Mouse (Mus musculus): Measurements from ENCODE around the gene Xirp2. TPM values are rescaled to one million over a fixed set of nuclear protein-coding genes. Genes with fewer than 3 reads are reported as not detected.

Xirp2 gene
- polyA plus RNA-seq, 1 experiment = not detected

- Histone ChIP-seq H3K79me3 (ENCODE audit: low read depth) (no peaks in the 10 kb centered on the region), H3K79me2 (ENCODE audit: control insufficient read depth, insufficient read depth) (no peaks in the 10 kb centered on the region), H3K4me3 (ENCODE audit: insufficient read depth, poor library complexity, severe bottlenecking) (peak overlapping the region; percentile 43), H3K36me3 (ENCODE audit: control insufficient read depth, insufficient read depth) (no peaks in the 10 kb centered on the region), H3ac (ENCODE audit: control insufficient read depth, insufficient read length, low read depth) (no peak overlapping the region), H3K27me3 (ENCODE audit: control insufficient read depth, insufficient read depth, insufficient read length) (no peaks in the 10 kb centered on the region)
- TF ChIP-seq MAX (IDR thresholded peaks at IDR 0.05) = no peak
- no peak for TF ChIP-seq MYOG (IDR thresholded peaks at IDR 0.05; ENCODE audit: control insufficient read depth, extremely low read depth, insufficient read length)
- TF ChIP-seq USF1 (IDR thresholded peaks at IDR 0.05; ENCODE audit: low read depth) = no peak
- TF ChIP-seq CTCF (IDR thresholded peaks at IDR 0.05; ENCODE audit: control insufficient read depth, insufficient read depth, insufficient read length) = peak; percentile 35
These were observed 119.2 kb downstream of the Xirp2 start for GRCm38 (mm10) chr2:67564851-67565479.

- H3ac ChIP-seq (ENCODE audit: control insufficient read depth, insufficient read length, low read depth) = peak within 1 kb of the TSS; percentile 74
- no peaks in the 10 kb centered on the region for H3K79me2 ChIP-seq (ENCODE audit: control insufficient read depth, insufficient read depth)
- H3K79me3 ChIP-seq (ENCODE audit: low read depth) = no peaks in the 10 kb centered on the region
- H3K4me3 ChIP-seq (ENCODE audit: insufficient read depth, poor library complexity, severe bottlenecking) = peak within 1 kb of the TSS; percentile 43
- H3K36me3 ChIP-seq (ENCODE audit: control insufficient read depth, insufficient read depth) = no peaks in the 10 kb centered on the region
- H3K27me3 ChIP-seq (ENCODE audit: control insufficient read depth, insufficient read depth, insufficient read length) = no peaks in the 10 kb centered on the region
- TF ChIP-seq MYOD1 (IDR thresholded peaks at IDR 0.05; ENCODE audit: control insufficient read depth, insufficient read length, low read depth) = no peak
- TF ChIP-seq CTCF (IDR thresholded peaks at IDR 0.05; ENCODE audit: control insufficient read depth, insufficient read depth, insufficient read length) = no peak
- TF ChIP-seq MAX (IDR thresholded peaks at IDR 0.05) = peak; percentile 37
- no peak for TF ChIP-seq FOSL1 (IDR thresholded peaks at IDR 0.05; ENCODE audit: insufficient read depth, low read length, poor library complexity, severe bottlenecking)
- TF ChIP-seq USF1 (IDR thresholded peaks at IDR 0.05; ENCODE audit: low read depth) = no peak
- no peak for TF ChIP-seq MYOG (IDR thresholded peaks at IDR 0.05; ENCODE audit: control insufficient read depth, extremely low read depth, insufficient read length)
These were observed 119.9 kb downstream of the Xirp2 start, which contains the start of gene B3galt1 for GRCm38 (mm10) chr2:67565480-67566331. B3galt1 (plus strand) TSS chr2:67565871.

GRCm38 (mm10) chr2:67566566-67566965 lies 120.8 kb downstream of the Xirp2 start:
- H3K4me3 ChIP-seq (ENCODE audit: insufficient read depth, poor library complexity, severe bottlenecking) = peak overlapping the region; percentile 43
- no peaks in the 10 kb centered on the region for H3K36me3 ChIP-seq (ENCODE audit: control insufficient read depth, insufficient read depth)
- TF ChIP-seq FOSL1 (IDR thresholded peaks at IDR 0.05; ENCODE audit: insufficient read depth, low read length, poor library complexity, severe bottlenecking) = no peak
- no peak for TF ChIP-seq MYOG (IDR thresholded peaks at IDR 0.05; ENCODE audit: control insufficient read depth, extremely low read depth, insufficient read length)
- TF ChIP-seq MYOD1 (IDR thresholded peaks at IDR 0.05; ENCODE audit: control insufficient read depth, insufficient read length, low read depth) = no peak
- H3K79me2 ChIP-seq (ENCODE audit: control insufficient read depth, insufficient read depth) = no peaks in the 10 kb centered on the region
- no peak overlapping the region for H3ac ChIP-seq (ENCODE audit: control insufficient read depth, insufficient read length, low read depth)
- H3K27me3 ChIP-seq (ENCODE audit: control insufficient read depth, insufficient read depth, insufficient read length) = no peaks in the 10 kb centered on the region
- H3K79me3 ChIP-seq (ENCODE audit: low read depth) = no peaks in the 10 kb centered on the region

- Histone ChIP-seq H3K79me3 (ENCODE audit: low read depth) (no peaks in the 10 kb centered on the region), H3K4me3 (ENCODE audit: insufficient read depth, poor library complexity, severe bottlenecking) (no peak overlapping the region), H3K36me3 (ENCODE audit: control insufficient read depth, insufficient read depth) (no peaks in the 10 kb centered on the region), H3ac (ENCODE audit: control insufficient read depth, insufficient read length, low read depth) (no peak overlapping the region), H3K79me2 (ENCODE audit: control insufficient read depth, insufficient read depth) (no peaks in the 10 kb centered on the region), H3K27me3 (ENCODE audit: control insufficient read depth, insufficient read depth, insufficient read length) (no peaks in the 10 kb centered on the region)
- TF ChIP-seq MYOD1 (IDR thresholded peaks at IDR 0.05; ENCODE audit: control insufficient read depth, insufficient read length, low read depth) (no peak), FOSL1 (IDR thresholded peaks at IDR 0.05; ENCODE audit: insufficient read depth, low read length, poor library complexity, severe bottlenecking) (no peak), CTCF (IDR thresholded peaks at IDR 0.05; ENCODE audit: control insufficient read depth, insufficient read depth, insufficient read length) (no peak), CEBPB (IDR thresholded peaks at IDR 0.05; ENCODE audit: low read depth) (no peak), USF1 (IDR thresholded peaks at IDR 0.05; ENCODE audit: low read depth) (no peak), MAX (IDR thresholded peaks at IDR 0.05) (no peak), MYOG (IDR thresholded peaks at IDR 0.05; ENCODE audit: control insufficient read depth, extremely low read depth, insufficient read length) (no peak)
These were observed 121.4 kb downstream of the Xirp2 start for GRCm38 (mm10) chr2:67567141-67567680.

Other genes starting within 250 kb of the Xirp2 start
- gene Gm21830, start 32.3 kb upstream of the Xirp2 start, polyA plus RNA-seq (2012; fragmentation: generic; extraction: Trizol) = not detected
- gene Gm26727, start 12.8 kb upstream of the Xirp2 start, polyA plus RNA-seq (2012; fragmentation: generic; extraction: Trizol) = not detected
- 1.4 TPM for gene B3galt1, start 119.9 kb downstream of the Xirp2 start, polyA plus RNA-seq (2012; fragmentation: generic; extraction: Trizol)